Mouse (Mus musculus) limb, embryonic 10.5 days (tissue): ENCODE data around the gene Inava. TPM values are rescaled to one million over a fixed set of nuclear protein-coding genes. Genes with fewer than 3 reads are reported as not detected.

Experiments used
- DNase-seq: peaks from one replicate; pipeline ENCODE4 v3.0.0-alpha.2; 2017; ENCODE audit warnings: low spot score
- H3K27ac ChIP-seq: fragments of 300-500 bp; sonication (generic); 2 replicates; pipeline ENCODE4 v1.5.1; 2016; ENCODE audit warnings: mild to moderate bottlenecking
- H3K27me3 ChIP-seq: fragments of 300-500 bp; sonication (generic); 2 replicates; pipeline ENCODE4 v1.6.1; 2016; ENCODE audit warnings: low read depth, mild to moderate bottlenecking; ENCODE audit not compliant: poor library complexity, severe bottlenecking
- H3K36me3 ChIP-seq: fragments of 300-500 bp; sonication (generic); 2 replicates; pipeline ENCODE4 v1.6.1; 2016; ENCODE audit warnings: mild to moderate bottlenecking, moderate library complexity
- H3K4me1 ChIP-seq: fragments of 300-500 bp; sonication (generic); 2 replicates; pipeline ENCODE4 v1.6.1; 2016
- H3K4me3 ChIP-seq: fragments of 300-500 bp; sonication (generic); 2 replicates; pipeline ENCODE4 v1.5.1; 2016; ENCODE audit warnings: mild to moderate bottlenecking, moderate library complexity
- H3K9me3 ChIP-seq: fragments of 300-500 bp; sonication (generic); replicated peaks from 2 replicates; pipeline ENCODE4 v1.6.1; 2016; ENCODE audit warnings: mild to moderate bottlenecking
- WGBS: fragments of 180-500 bp; shearing (Covaris S2); methylation state at CpG from one replicate; pipeline ENCODE4 v1.1.7; 2016; 5-methylcytosine and 5-hydroxymethylcytosine counted together
- polyA plus RNA-seq: library from polyadenylated mRNA; unstranded; fragments of >200 nt; fragmentation: Nextera tagmentation; extraction: Ambion mirVana; gene quantifications from 2 replicates; pipeline ENCODE4 v1.2.1, GENCODE M21; 2016

The Inava gene
- polyA plus RNA-seq, 1 experiment from 2014 or later, result 29.2 TPM

DNA sequence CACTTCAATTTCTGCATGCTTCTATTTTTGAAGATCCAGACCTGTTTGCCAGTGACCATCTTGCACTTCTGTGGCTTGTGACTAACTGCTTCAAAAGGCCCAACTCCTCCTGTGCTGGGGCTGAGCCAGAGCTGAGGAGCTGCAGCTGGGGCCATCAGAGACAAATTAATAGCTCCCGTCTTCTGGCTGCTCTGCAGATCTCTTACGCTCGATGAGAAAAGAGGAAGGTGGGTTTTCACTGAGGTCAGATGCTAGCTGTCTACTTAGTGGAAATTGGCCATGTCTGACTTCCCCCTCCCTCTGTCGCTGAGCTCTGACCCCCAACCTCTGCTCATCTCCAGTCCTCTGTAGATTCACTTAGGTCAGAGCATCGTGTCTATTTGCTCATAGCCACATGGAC lies 15.6 kb upstream of the Inava start:
- Histone ChIP-seq H3K27me3 (no peaks in the 10 kb centered on the region), H3K4me3 (no peak overlapping the region), H3K27ac (no peak overlapping the region), H3K9me3 (no peaks in the 10 kb centered on the region), H3K36me3 (no peaks in the 10 kb centered on the region), H3K4me1 (no peaks in the 10 kb centered on the region)
- no peak for DNase-seq
- 48% methylated on average over 5 of the region's 5 CpGs for WGBS

GRCm38 (mm10) chr1:136247393-136247792 lies 13.3 kb upstream of the Inava start:
- Histone ChIP-seq H3K27ac (no peak overlapping the region), H3K4me3 (no peak overlapping the region), H3K36me3 (no peaks in the 10 kb centered on the region), H3K4me1 (no peaks in the 10 kb centered on the region), H3K9me3 (no peaks in the 10 kb centered on the region), H3K27me3 (no peaks in the 10 kb centered on the region)
- 82% methylated on average over 5 of the region's 5 CpGs for WGBS
- DNase-seq, result no peak

DNA sequence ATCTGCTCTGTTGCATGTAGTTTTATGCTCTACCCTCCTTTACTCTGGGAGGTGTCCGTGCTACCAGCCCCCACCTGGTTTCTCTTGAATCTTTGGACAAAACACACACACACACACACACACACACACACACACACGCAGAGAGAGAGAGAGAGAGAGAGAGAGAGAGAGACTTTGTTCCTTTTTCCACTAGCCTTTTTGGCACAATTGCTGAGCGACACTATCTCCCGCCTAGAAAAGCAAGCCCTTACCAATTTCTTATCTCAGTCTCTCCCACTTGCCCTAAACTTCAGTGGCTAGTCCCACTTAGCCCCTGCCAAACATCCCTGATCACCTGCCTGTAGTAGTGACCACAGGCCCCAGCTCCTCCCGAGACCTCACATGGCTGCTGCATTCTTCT lies 10.4 kb upstream of the Inava start:
- WGBS, result 91% methylated on average over 5 of the region's 5 CpGs
- no peak for DNase-seq
- Histone ChIP-seq H3K36me3 (no peaks in the 10 kb centered on the region), H3K4me1 (no peaks in the 10 kb centered on the region), H3K9me3 (no peaks in the 10 kb centered on the region), H3K4me3 (no peak overlapping the region), H3K27me3 (no peaks in the 10 kb centered on the region), H3K27ac (no peak overlapping the region)

- DNase-seq, result no peak
- no peak overlapping the region for H3K4me3 ChIP-seq
- no peaks in the 10 kb centered on the region for H3K36me3 ChIP-seq
- H3K4me1 ChIP-seq, result no peaks in the 10 kb centered on the region
- no peak overlapping the region for H3K27ac ChIP-seq
- no peaks in the 10 kb centered on the region for H3K9me3 ChIP-seq
- 89% methylated on average over 7 of the region's 7 CpGs for WGBS
- no peaks in the 10 kb centered on the region for H3K27me3 ChIP-seq
Measured at GRCm38 (mm10) chr1:136241801-136242200, 7.7 kb upstream of the Inava start.

DNA sequence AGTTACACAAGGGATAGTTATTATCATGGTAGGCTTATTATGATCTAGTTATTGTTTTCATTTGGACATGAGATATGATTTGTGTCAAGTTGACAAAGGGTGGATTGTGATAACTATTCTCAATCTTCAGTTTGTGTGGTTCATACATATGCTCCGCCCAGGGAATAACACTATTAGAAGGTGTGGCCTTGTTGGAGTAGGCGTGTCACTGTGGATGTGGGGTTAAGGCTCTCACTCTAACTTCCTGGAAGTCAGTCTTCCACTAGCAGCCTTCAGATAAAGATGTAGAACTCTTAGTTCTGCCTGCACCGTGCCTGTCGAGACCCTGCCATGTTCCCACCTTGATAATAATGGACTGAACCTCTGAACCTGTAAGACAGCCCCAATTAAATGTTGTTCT lies 4.4 kb upstream of the Inava start:
- DNase-seq, result no peak
- Histone ChIP-seq H3K4me1 (peaks cover 9% of the 10 kb centered on the region), H3K4me3 (no peak overlapping the region), H3K27me3 (no peaks in the 10 kb centered on the region), H3K27ac (no peak overlapping the region), H3K36me3 (no peaks in the 10 kb centered on the region), H3K9me3 (no peaks in the 10 kb centered on the region)
- 95% methylated on average over 4 of the region's 4 CpGs for WGBS

- WGBS, result 3% methylated on average over 9 of the region's 9 CpGs
- Histone ChIP-seq H3K4me3 (peak overlapping the region; percentile 79), H3K36me3 (no peaks in the 10 kb centered on the region), H3K27me3 (no peaks in the 10 kb centered on the region), H3K4me1 (peaks cover 42% of the 10 kb centered on the region), H3K27ac (peak overlapping the region; percentile 95), H3K9me3 (no peaks in the 10 kb centered on the region)
- no peak for DNase-seq
Measured at GRCm38 (mm10) chr1:136234595-136235092, 580 bp upstream of the Inava start.

DNA sequence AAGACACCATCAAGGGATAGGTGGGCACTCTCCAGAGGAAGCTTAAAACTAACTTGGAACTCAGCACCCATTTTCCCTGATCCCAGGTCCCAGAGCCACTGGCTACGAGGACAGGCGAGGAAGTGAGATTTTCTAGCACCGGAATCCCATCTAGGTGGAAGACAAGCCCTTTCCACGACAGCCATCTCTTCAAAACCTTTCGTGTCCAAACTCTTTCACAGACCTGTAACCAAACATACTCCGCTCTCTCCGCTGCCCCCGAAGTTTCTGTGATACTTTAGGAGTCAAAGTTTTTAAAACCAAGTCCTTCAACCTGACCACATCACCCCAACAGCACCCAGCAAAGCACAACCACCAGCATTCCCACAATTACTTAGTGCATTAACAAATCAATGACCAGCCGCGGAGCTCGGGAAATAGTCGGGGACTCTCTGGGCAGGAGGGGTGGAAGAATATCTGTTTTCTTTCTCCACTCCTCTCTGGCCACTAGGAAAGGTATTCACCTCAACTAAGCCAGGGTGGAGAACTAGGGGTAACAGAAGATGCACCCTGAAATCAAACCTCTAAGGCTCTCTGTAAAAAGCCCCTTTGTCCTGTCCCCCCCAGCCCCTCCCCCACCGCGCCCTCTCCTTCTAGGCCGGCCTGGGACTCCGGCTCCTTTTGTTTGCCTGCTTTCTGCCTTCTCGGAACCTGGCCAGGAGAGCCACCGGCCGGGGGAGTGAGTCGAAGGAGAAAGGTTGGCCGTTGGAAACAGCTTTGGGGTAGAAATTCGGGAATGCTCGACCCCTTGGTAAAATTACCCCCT lies 876 bp downstream of the Inava start:
- Histone ChIP-seq H3K36me3 (0 out of 2 replicates have a peak, but pooled peaks cover 4% of the 10 kb centered on the region), H3K9me3 (no peaks in the 10 kb centered on the region), H3K27ac (peak overlapping the region; percentile 95), H3K4me1 (peaks cover 57% of the 10 kb centered on the region), H3K27me3 (no peaks in the 10 kb centered on the region), H3K4me3 (peak overlapping the region; percentile 79)
- DNase-seq, result peak; percentile 71
- WGBS, result 1% methylated on average over 23 of the region's 23 CpGs

- Histone ChIP-seq H3K4me1 (peaks cover 62% of the 10 kb centered on the region), H3K27me3 (no peaks in the 10 kb centered on the region), H3K4me3 (peak overlapping the region; percentile 79), H3K36me3 (peaks cover 12% of the 10 kb centered on the region), H3K27ac (peak overlapping the region; percentile 95), H3K9me3 (no peaks in the 10 kb centered on the region)
- 4% methylated on average over 9 of the region's 9 CpGs for WGBS
- peak; percentile 60 for DNase-seq
Measured at GRCm38 (mm10) chr1:136232285-136232926, 1.7 kb downstream of the Inava start.

DNA sequence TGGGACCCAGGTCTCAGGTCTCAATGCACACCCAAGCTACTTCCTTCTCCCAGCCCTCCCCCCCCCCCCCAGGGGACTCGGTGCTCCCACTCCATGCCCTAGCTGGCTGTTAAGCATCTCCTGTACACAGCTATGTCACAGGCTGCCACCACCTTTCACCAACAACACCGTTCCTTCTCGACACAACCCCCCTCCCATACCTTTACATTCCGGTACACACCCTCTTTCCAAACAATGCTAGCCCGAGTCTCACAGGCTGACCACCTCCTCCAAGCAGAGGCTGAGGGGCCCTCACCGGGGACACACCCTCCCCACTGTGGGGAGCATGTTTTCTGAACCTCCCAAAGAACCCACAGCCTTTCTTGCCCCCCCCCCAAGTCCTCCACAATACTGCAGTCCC lies 2.5 kb downstream of the Inava start:
- no peaks in the 10 kb centered on the region for H3K27me3 ChIP-seq
- peak overlapping the region; percentile 79 for H3K4me3 ChIP-seq
- no peaks in the 10 kb centered on the region for H3K9me3 ChIP-seq
- peak overlapping the region; percentile 95 for H3K27ac ChIP-seq
- H3K4me1 ChIP-seq, result peaks cover 62% of the 10 kb centered on the region
- DNase-seq, result no peak
- peaks cover 20% of the 10 kb centered on the region for H3K36me3 ChIP-seq
- WGBS, result 7% methylated on average over 6 of the region's 6 CpGs

DNA sequence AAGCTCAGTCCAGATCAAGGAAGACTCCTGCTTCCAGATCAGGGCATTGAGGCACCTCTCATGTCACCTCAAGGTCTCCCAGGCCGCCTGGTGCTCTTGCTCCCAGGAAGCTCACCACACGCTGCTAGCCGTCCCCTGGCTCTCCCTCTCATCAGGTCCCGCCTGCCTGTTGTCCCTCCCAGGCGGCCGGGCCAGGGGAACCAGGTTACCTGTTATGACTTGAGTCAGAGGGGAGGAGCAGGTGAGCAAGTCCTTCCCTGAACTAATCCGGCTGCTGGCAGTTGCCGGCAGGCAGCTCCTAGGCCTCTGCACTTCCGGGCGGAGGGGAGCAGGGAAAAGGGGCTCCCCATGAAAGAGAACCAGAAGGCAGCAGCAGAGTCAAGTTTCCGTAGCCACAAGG lies 3.9 kb downstream of the Inava start:
- H3K27ac ChIP-seq, result peak overlapping the region; percentile 95
- peaks cover 34% of the 10 kb centered on the region for H3K36me3 ChIP-seq
- WGBS, result 16% methylated on average over 11 of the region's 11 CpGs
- H3K4me1 ChIP-seq, result peaks cover 62% of the 10 kb centered on the region
- no peaks in the 10 kb centered on the region for H3K27me3 ChIP-seq
- DNase-seq, result peak; percentile 50
- H3K4me3 ChIP-seq, result peak overlapping the region; percentile 79
- no peaks in the 10 kb centered on the region for H3K9me3 ChIP-seq

GRCm38 (mm10) chr1:136229040-136229373 lies 5.1 kb downstream of the Inava start:
- 31% methylated on average over 6 of the region's 6 CpGs for WGBS
- H3K27me3 ChIP-seq, result no peaks in the 10 kb centered on the region
- no peaks in the 10 kb centered on the region for H3K9me3 ChIP-seq
- H3K4me1 ChIP-seq, result peaks cover 54% of the 10 kb centered on the region
- peaks cover 46% of the 10 kb centered on the region for H3K36me3 ChIP-seq
- H3K4me3 ChIP-seq, result no peak overlapping the region
- peak overlapping the region; percentile 95 for H3K27ac ChIP-seq
- DNase-seq, result no peak

DNA sequence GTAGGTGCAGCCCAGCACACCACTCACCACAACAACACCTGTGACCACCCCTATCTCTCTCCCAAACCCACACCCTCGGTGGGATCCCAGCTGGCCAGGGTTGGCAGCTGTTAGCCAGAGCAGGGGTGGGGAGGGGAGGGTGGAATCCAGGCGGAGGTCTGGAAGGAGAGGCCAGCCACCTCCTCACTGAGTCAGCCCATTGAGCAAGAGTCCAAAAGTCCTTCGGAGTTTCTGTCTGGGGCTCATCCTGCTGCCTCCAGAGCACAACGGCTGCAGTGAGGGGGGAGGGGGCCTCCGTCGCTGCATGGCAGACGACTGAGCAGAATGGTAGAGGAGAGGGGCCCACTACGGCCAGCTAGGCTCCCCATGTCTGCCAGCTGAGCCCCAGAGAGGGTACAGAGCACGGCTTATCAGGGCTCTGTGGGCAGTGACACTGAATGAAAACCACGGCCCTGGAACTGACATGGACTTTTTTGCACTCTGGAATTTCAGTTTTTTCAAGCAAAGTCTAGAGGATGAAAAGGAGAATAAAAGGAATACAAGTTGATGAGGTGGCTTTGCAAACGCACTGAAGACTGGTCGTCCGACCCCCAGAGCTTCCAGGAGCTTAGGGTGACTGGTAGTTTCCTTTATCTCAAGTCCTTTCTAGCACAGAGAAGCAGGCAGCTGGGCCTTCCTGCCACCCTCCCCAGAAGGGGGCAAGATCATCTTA lies 5.6 kb downstream of the Inava start:
- no peak for DNase-seq

DNA sequence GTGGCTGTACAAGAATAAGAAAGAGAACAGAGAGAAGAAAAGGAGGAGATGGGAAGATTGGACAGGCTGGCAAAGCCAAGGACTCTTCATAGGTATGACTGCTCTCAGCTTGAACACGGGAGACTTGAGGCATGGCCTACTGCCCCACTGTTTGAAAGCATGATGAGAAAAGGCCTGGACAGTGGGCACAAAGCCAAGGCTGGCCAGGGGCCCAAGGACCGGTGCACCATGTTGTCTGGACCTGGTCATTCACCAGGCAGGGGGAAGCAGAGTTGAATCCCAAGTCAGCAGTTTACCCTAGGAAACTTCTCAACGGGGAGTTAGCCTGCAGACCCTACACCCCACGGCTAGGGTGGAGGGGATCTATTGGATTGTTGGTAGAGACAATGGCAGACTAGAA lies 6.2 kb downstream of the Inava start:
- Histone ChIP-seq H3K4me1 (peaks cover 52% of the 10 kb centered on the region), H3K27ac (no peak overlapping the region), H3K36me3 (peaks cover 57% of the 10 kb centered on the region), H3K4me3 (no peak overlapping the region), H3K9me3 (no peaks in the 10 kb centered on the region), H3K27me3 (no peaks in the 10 kb centered on the region)
- no peak for DNase-seq
- 84% methylated on average over 4 of the region's 4 CpGs for WGBS

More for the DNA sequence above, 5.6 kb downstream of the Inava start:
- peak overlapping the region; percentile 95 for H3K27ac ChIP-seq
- peaks cover 53% of the 10 kb centered on the region for H3K4me1 ChIP-seq
- H3K4me3 ChIP-seq, result no peak overlapping the region
- WGBS, result 36% methylated on average over 13 of the region's 13 CpGs
- peaks cover 51% of the 10 kb centered on the region for H3K36me3 ChIP-seq
- no peaks in the 10 kb centered on the region for H3K9me3 ChIP-seq
- no peaks in the 10 kb centered on the region for H3K27me3 ChIP-seq
